Mouse (Mus musculus) spleen, adult 2 months (tissue): Measurements from ENCODE around the gene Rad1. TPM values are rescaled to one million over a fixed set of nuclear protein-coding genes. Genes with fewer than 3 reads are reported as not detected.

Source experiments
- DNase-seq, 2 experiments: peaks; one replicate each; pipeline versions ENCODE4 v3.0.0 to v3.0.0-alpha.2; 2012 to 2021; ENCODE audit warnings: low spot score in 2 of 2, low read depth in 1 of 2
- H3K27ac ChIP-seq: fragments of 200-500 bp; 2 replicates; pipeline ENCODE4 v1.5.1; 2012; ENCODE audit warnings: low read length, inconsistent platforms; ENCODE audit not compliant: insufficient read depth
- H3K27me3 ChIP-seq: fragments of 200-500 bp; 2 replicates; pipeline ENCODE4 v1.6.1; 2012; ENCODE audit warnings: mild to moderate bottlenecking, moderate library complexity, low read length, inconsistent platforms; ENCODE audit not compliant: control insufficient read depth, insufficient read depth
- H3K36me3 ChIP-seq: fragments of 200-500 bp; 2 replicates; pipeline ENCODE4 v1.6.1; 2012; ENCODE audit warnings: mild to moderate bottlenecking, low read length, inconsistent platforms; ENCODE audit not compliant: control insufficient read depth, insufficient read depth
- H3K4me1 ChIP-seq: fragments of 200-500 bp; 2 replicates; pipeline ENCODE4 v1.6.1; 2011; ENCODE audit warnings: inconsistent platforms; ENCODE audit not compliant: control insufficient read depth, insufficient read depth, insufficient read length
- H3K4me3 ChIP-seq: fragments of 200-500 bp; 2 replicates; pipeline ENCODE4 v1.5.1; 2011; ENCODE audit warnings: mild to moderate bottlenecking, inconsistent platforms; ENCODE audit not compliant: insufficient read depth, insufficient read length; ENCODE audit errors: extremely low read depth
- CTCF ChIP-seq: fragments of 200-500 bp; IDR thresholded peaks from 2 replicates; pipeline ENCODE4 v1.5.1; 2011; ENCODE audit warnings: mild to moderate bottlenecking, inconsistent platforms; ENCODE audit not compliant: insufficient read depth, insufficient read length, insufficient replicate concordance; ENCODE audit errors: extremely low read depth
- POLR2A ChIP-seq: fragments of 200-500 bp; IDR thresholded peaks from 2 replicates; pipeline ENCODE4 v1.6.1; 2011; ENCODE audit warnings: low read depth, low read length, inconsistent platforms
- WGBS: fragments of 180-500 bp; shearing (Covaris S2); methylation state at CpG from one replicate; pipeline ENCODE4 v1.1.7; 2018; 5-methylcytosine and 5-hydroxymethylcytosine counted together
- polyA plus RNA-seq: library from polyadenylated mRNA; depleted of rRNA; stranded (reverse); fragments of >200 nt; gene quantifications from 2 replicates; pipeline ENCODE4 v1.2.3, GENCODE M21; 2012; rRNA removed

Rad1 gene
- polyA plus RNA-seq: 7.7 and 8.0 TPM in 2 replicates

DNA sequence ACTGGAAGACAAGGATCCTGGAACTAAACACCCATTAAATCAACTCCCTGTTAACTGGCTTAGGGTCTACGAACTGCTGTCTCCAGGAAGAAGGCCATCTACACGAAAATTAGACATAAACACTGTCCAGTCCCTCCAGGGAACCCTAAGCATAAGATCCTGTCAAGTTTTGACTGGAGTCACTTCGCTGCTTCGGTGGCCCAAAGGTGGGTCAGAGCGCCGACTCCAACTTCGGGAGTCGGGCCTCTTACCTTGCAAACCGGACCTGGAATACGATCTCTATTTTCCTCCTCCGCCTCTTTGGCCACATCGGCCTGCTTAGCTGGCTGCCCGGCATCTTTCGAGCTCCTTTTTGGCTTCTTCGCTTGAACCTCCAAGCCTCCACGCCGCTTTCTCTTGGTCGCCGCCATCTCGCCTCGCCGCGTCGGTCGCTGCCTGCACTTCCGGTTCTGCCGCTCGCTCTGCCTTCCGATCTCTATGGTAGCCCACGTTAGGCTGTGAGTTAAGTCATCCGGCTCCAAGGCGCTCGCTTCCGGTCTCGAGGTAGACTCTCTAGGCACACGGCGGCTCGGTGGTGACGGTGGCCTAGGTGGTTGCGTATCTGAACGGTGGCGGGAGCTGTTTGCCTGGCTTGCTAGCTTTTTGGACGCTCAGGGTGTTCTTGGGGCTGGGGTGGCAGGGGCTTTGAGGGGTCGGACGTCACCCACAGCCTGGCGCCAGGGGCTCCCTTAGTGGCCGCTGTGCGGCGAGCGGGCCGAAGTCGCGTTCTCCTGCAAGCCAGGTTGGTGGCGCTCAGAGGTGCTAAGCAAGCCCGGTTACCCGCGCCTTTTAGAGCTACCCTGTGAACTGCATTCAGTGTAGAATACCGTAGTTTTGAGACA is at the start of gene Rad1, which contains the start of gene Brix1:
TSS of gene Rad1 (plus strand) at position 535 of the 881 bp plus-strand sequence.
TSS of gene Brix1 (minus strand) at position 464 of the 881 bp plus-strand sequence.
- peak; percentile 92 to 93 for DNase-seq
- H3K4me1 ChIP-seq: no peaks in the 10 kb centered on the region
- H3K36me3 ChIP-seq: peaks cover 6% of the 10 kb centered on the region
- peak within 1 kb of the TSS; percentile 88 for H3K4me3 ChIP-seq
- WGBS: under 1% methylated on average over 58 of the region's 58 CpGs
- TF ChIP-seq CTCF (no peak), POLR2A (peak; percentile 72)
- no peaks in the 10 kb centered on the region for H3K27me3 ChIP-seq
- peak within 1 kb of the TSS; percentile 40; the same call in 1 of the 2 replicates for H3K27ac ChIP-seq

DNA sequence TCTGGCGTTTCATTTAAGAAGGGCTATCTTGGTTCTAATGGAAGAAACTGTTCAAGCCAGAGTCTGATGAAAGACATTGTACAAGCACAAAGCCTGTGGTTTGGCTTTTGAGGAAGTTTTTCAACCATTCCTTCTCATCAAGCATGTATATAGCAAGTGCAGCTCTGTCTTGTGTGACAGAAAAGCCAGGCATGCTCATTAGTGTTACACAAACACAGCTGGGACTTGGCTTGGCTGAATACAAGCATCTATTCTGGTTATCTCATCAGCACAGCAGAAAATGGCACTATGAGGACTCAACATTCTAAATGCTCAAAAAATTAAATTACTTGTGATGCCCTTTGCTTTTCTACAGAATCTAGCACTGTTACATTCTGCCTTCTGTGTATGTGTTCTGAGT is 48.9 kb upstream of the Rad1 start:
- Histone ChIP-seq H3K4me1 (no peaks in the 10 kb centered on the region), H3K36me3 (peaks cover 1% of the 10 kb centered on the region), H3K27ac (no peak overlapping the region), H3K4me3 (no peak overlapping the region), H3K27me3 (no peaks in the 10 kb centered on the region)
- WGBS: 69% methylated on average over 1 of the region's 1 CpGs
- TF ChIP-seq POLR2A: no peak
- no peak for TF ChIP-seq CTCF
- DNase-seq: no peak

DNA sequence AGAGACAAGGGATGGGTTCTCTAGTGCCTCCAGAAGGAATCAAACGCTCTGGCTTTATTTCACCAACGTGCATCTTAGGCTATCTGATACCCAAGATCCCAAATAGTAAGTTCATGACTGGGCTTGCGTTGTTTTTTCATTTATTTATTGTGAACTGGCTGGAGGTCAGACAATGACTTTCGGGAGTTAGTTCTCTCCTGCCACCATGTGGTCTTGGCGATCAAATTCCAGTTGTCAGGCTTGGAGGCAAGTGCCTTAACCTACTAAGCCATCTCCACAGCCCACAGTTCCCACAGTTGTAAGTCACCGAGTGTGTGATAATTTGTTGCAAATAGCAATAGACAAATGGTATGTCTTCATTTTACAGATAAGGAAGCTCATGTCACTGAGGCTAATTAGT is 45.9 kb upstream of the Rad1 start:
- Histone ChIP-seq H3K4me1 (no peaks in the 10 kb centered on the region), H3K4me3 (no peak overlapping the region), H3K36me3 (peaks cover 6% of the 10 kb centered on the region), H3K27me3 (no peaks in the 10 kb centered on the region), H3K27ac (no peak overlapping the region)
- no peak for DNase-seq
- 88% methylated on average over 6 of the region's 6 CpGs for WGBS
- TF ChIP-seq CTCF (no peak), POLR2A (no peak)

DNA sequence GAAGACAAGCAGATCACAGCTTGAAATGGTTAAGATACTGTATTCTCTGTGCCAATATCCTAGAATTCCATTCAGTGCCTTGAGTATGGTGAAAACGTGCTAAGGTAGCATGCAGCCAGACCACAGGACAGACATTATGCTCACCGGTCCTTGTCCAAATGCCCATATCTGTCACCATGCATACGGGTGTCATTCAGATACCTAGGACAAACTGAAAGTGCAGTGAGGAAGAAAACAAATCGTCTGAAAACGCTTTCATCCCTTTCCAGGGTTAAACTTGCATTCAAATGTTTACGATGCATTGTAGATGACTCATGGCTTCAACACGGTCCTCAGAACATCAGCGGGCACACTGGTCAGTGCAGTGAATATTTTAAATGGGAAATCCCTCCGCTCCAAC is 44.3 kb upstream of the Rad1 start:
- Histone ChIP-seq H3K27me3 (no peaks in the 10 kb centered on the region), H3K4me3 (no peak overlapping the region), H3K4me1 (no peaks in the 10 kb centered on the region), H3K36me3 (peaks cover 8% of the 10 kb centered on the region), H3K27ac (no peak overlapping the region)
- TF ChIP-seq CTCF: no peak
- TF ChIP-seq POLR2A: no peak
- no peak for DNase-seq
- 91% methylated on average over 9 of the region's 9 CpGs for WGBS

DNA sequence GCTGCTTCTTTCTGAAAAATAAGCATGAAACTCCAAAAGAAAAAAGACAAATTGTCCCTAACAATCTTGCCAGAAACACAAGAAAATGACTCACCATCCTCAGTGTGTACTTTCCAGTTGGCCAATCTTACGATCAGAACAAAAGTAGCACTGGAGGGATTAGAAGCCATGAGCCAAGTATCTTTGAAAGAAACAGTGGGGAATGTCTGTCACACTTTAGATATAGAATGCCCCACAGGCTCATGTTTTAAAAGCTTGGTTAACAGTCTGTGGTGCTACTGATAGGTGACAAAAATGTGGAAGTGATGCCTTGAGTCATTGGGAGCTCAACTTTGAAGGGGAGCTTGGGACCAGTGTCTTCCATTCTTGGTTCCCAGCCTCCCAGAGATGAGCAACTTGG is 43.5 kb upstream of the Rad1 start:
- Histone ChIP-seq H3K27ac (no peak overlapping the region), H3K36me3 (peaks cover 12% of the 10 kb centered on the region), H3K4me3 (no peak overlapping the region), H3K27me3 (no peaks in the 10 kb centered on the region), H3K4me1 (no peaks in the 10 kb centered on the region)
- no peak for DNase-seq
- no peak for TF ChIP-seq POLR2A
- TF ChIP-seq CTCF: no peak
- 94% methylated on average over 1 of the region's 1 CpGs for WGBS

DNA sequence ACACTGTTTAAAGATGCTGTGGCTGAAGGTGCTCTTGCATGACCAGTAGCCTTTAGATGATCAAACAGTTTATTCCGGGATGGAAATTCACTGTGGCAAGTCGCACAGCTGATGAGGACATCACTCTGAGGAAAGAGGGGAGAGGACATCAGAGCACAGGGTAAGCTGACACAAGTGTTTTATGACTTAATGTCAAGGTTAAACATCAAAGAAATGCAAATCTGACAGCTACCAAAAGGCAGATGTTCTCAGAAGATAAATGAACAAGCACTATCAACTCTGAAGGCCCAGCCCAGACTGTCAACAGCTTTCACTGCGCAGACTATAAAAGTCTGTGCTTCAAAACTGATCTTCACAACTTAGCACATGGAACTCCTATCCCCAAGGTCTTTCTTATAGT is 38.7 kb upstream of the Rad1 start:
- peaks cover 23% of the 10 kb centered on the region for H3K36me3 ChIP-seq
- TF ChIP-seq CTCF (no peak), POLR2A (no peak)
- H3K4me3 ChIP-seq: no peak overlapping the region
- no peaks in the 10 kb centered on the region for H3K4me1 ChIP-seq
- no peaks in the 10 kb centered on the region for H3K27me3 ChIP-seq
- DNase-seq: no peak
- H3K27ac ChIP-seq: no peak overlapping the region
- 88% methylated on average over 3 of the region's 3 CpGs for WGBS

DNA sequence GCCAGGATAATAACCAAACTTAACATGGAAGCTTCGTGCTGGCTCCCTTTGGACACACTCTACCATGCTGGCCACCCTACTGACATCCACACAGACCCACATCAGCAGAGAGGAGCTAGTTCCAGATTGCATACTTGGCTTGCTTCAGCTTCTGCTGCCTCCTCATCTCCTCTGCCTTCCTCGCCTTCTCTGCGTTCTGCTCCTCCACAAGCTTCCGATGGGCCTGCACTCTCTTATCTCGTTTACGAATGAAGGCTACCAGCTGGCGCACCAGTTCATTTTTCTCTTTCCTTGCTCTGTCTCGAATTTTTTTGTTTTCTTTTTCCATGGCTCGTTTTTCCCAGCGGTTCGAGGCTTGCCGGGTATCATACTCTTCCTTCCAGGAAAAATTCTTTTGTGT is 24.8 kb upstream of the Rad1 start:
- Histone ChIP-seq H3K36me3 (peaks cover 14% of the 10 kb centered on the region), H3K27ac (no peak overlapping the region), H3K27me3 (no peaks in the 10 kb centered on the region), H3K4me3 (no peak overlapping the region), H3K4me1 (no peaks in the 10 kb centered on the region)
- DNase-seq: no peak
- 94% methylated on average over 12 of the region's 12 CpGs for WGBS
- TF ChIP-seq POLR2A (no peak), CTCF (no peak)
